Mouse (Mus musculus) cortical plate, adult 2 months (tissue): ENCODE results near the gene Rps24.

Experiments used
- CTCF ChIP-seq: fragments of 200-500 bp; IDR thresholded peaks from 2 replicates; pipeline ENCODE4 v1.5.1; 2011; ENCODE audit warnings: mild to moderate bottlenecking, control low read depth, low read length; ENCODE audit not compliant: insufficient read depth; ENCODE audit errors: extremely low read depth
- POLR2A ChIP-seq: fragments of 200-500 bp; IDR thresholded peaks from 2 replicates; pipeline ENCODE4 v1.6.1; 2011; ENCODE audit warnings: mild to moderate bottlenecking, low read length, control low read depth; ENCODE audit not compliant: insufficient read depth; ENCODE audit errors: extremely low read depth

DNA sequence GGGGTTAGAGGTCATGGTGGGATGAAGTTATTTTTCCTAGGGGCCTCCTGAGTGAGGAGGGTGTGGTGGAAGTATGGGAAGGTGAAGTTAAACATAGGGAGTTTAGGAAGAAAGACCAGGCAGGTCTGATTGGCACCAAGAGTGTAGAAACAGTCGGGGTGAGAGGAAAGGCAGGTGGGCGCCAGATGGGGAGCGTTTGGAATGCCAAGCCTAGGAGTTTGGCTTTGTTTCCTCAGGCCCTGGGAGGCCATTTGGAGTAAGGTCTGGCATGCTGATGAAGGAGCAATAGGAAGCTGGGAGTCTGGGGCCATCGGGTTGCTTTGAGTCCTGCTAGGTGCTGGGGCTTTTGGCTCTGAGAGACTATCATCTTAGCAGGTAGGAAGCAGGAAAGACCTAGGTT is 56.0 kb downstream of the Rps24 start:
- TF ChIP-seq CTCF = no peak
- TF ChIP-seq POLR2A = no peak
